Mouse (Mus musculus): ENCODE measurements at regions not wholly inside any gene's neighbourhood (a gene's known extent, or its start where the extent isn't known, plus 50 kb on each side); places are given as distances from the start of the nearest gene placed in this dataset.

- no peak for TF ChIP-seq POLR2AphosphoS5 (IDR thresholded peaks at IDR 0.05; ENCODE audit: insufficient replicate concordance, low read depth, low read length)
- no peak for TF ChIP-seq CTCF (IDR thresholded peaks at IDR 0.05; ENCODE audit: low read depth, low read length)
- no peak for TF ChIP-seq GATA1 (IDR thresholded peaks at IDR 0.05; ENCODE audit: borderline replicate concordance, low read length)
Measured at GRCm38 (mm10) chr17:83010845-83011244, 204.2 kb upstream of the Pkdcc start.
